In genomic region chr4:81082290-81082947, GRCm38 (mm10) we compare ENCODE assay signal across 22 mouse cellular contexts.
A peak's percentile ranks its signal among the peaks of the same experiment; 100 is the strongest.
DNase-seq lines count a peak whose midpoint lies in the region; ATAC-seq and TF ChIP-seq lines count a peak whose summit lies in the region.
"Had no signal": no experiment of that assay in that cellular context is flagged by ENCODE, and none has a peak within 500 bp of the region (broad histone marks: within the 10 kb centered on the region; RNA-seq: fewer than 3 reads in every experiment).

No protein-coding gene starts in this region.

- H3K4me2 ChIP-seq in hindbrain, embryonic 16.5 days (ENCODE audit: low read length) = no peak overlapping the region
- H3K4me2 ChIP-seq in neural tube, embryonic 14.5 days (ENCODE audit: low read depth, low read length) = no peak overlapping the region
- H3K4me2 ChIP-seq: forebrain, embryonic 12.5 days; heart, embryonic 15.5 days; limb, embryonic 15.5 days had no signal

- TF ChIP-seq CTCF in embryonic fibroblast, embryonic 13.5 days (IDR thresholded peaks at IDR 0.05; ENCODE audit: borderline replicate concordance, insufficient read depth, low read length) = no peak

- no peaks in the 10 kb centered on the region for H3K27me3 ChIP-seq in hindbrain, embryonic 16.5 days (replicated peaks; ENCODE audit: control insufficient read depth, insufficient read depth, low read length)
- H3K27me3 ChIP-seq in hindbrain, embryonic 10.5 days (ENCODE audit: insufficient read depth, poor library complexity, severe bottlenecking) = no peaks in the 10 kb centered on the region
- no peaks in the 10 kb centered on the region for H3K27me3 ChIP-seq in neural tube, embryonic 14.5 days (ENCODE audit: control insufficient read depth, insufficient read depth, low read length)
- H3K27me3 ChIP-seq: forebrain, embryonic 12.5 days; heart, embryonic 15.5 days; limb, embryonic 15.5 days had no signal

- no peaks in the 10 kb centered on the region for H3K4me1 ChIP-seq in hindbrain, embryonic 16.5 days (ENCODE audit: control insufficient read depth, insufficient read depth, low read depth, low read length)
- no peaks in the 10 kb centered on the region for H3K4me1 ChIP-seq in hindbrain, embryonic 10.5 days (replicated peaks)
- H3K4me1 ChIP-seq in embryonic fibroblast, embryonic 13.5 days (ENCODE audit: control insufficient read depth, insufficient read depth, low read length) = no peaks in the 10 kb centered on the region; the same call in 1 of the 2 replicates
- H3K4me1 ChIP-seq in neural tube, embryonic 14.5 days (ENCODE audit: control insufficient read depth, insufficient read depth, low read length) = no peaks in the 10 kb centered on the region
- H3K4me1 ChIP-seq: forebrain, embryonic 12.5 days; heart, embryonic 15.5 days; limb, embryonic 15.5 days; midbrain, embryonic 10.5 days had no signal

- H3K4me3 ChIP-seq in hindbrain, embryonic 16.5 days (ENCODE audit: low read length) = no peak overlapping the region
- H3K4me3 ChIP-seq in hindbrain, embryonic 10.5 days = no peak overlapping the region
- H3K4me3 ChIP-seq in embryonic fibroblast, embryonic 13.5 days (ENCODE audit: insufficient read depth, low read length) = no peak overlapping the region
- no peak overlapping the region for H3K4me3 ChIP-seq in neural tube, embryonic 14.5 days (ENCODE audit: low read depth, low read length)
- H3K4me3 ChIP-seq: erythroblast, embryonic 14.5 days; forebrain, embryonic 12.5 days; heart, embryonic 15.5 days; limb, embryonic 15.5 days; midbrain, embryonic 10.5 days had no signal

- no peak overlapping the region for H3K9ac ChIP-seq in hindbrain, embryonic 16.5 days (ENCODE audit: low read depth, low read length)
- H3K9ac ChIP-seq in neural tube, embryonic 14.5 days (replicated peaks; ENCODE audit: low read depth, low read length) = no peak overlapping the region
- H3K9ac ChIP-seq: forebrain, embryonic 12.5 days; heart, embryonic 15.5 days; limb, embryonic 15.5 days; liver, embryonic 14.5 days had no signal

- H3K27ac ChIP-seq in hindbrain, embryonic 16.5 days (ENCODE audit: low read depth, low read length) = no peak overlapping the region
- H3K27ac ChIP-seq in hindbrain, embryonic 10.5 days = no peak overlapping the region
- peak overlapping the region; percentile 21; the same call in 1 of the 2 replicates for H3K27ac ChIP-seq in embryonic fibroblast, embryonic 13.5 days (ENCODE audit: insufficient read depth, low read length)
- no peak overlapping the region for H3K27ac ChIP-seq in neural tube, embryonic 14.5 days (ENCODE audit: low read depth, low read length)
- H3K27ac ChIP-seq: forebrain, embryonic 12.5 days; heart, embryonic 15.5 days; limb, embryonic 15.5 days; liver, embryonic 14.5 days; midbrain, embryonic 10.5 days had no signal

- DNase-seq in hindbrain, embryonic 10.5 days (ENCODE audit: low spot score) = no peak
- peak; percentile 14 for DNase-seq in layer of hippocampus, adult 9-11 months
- DNase-seq in layer of hippocampus, postnatal 10 days (ENCODE audit: low spot score in 2 of 2) = no peak
- DNase-seq in ovary, postnatal 36 days (ENCODE audit: low spot score) = no peak
- DNase-seq in adrenal gland, adult 2 months = no peak
- DNase-seq: adrenal gland, postnatal 36 days; cerebellum, adult 9-11 months; gastrocnemius, postnatal 36 days; heart, postnatal 36 days; kidney, adult 8-10 months; kidney, postnatal 14 days; thymus, adult 2 months; thymus, postnatal 4 days had no signal

- no peak for TF ChIP-seq POLR2A in embryonic fibroblast, embryonic 13.5 days (IDR thresholded peaks at IDR 0.05; ENCODE audit: low read depth, low read length)

- peak; percentile 58 for ATAC-seq in hindbrain, embryonic 16.5 days
- peak; percentile 75 for ATAC-seq in neural tube, embryonic 14.5 days (ENCODE audit: low read depth)

- no peaks in the 10 kb centered on the region for H3K36me3 ChIP-seq in hindbrain, embryonic 16.5 days (ENCODE audit: control insufficient read depth, insufficient read depth, low read length)
- no peaks in the 10 kb centered on the region for H3K36me3 ChIP-seq in hindbrain, embryonic 10.5 days
- H3K36me3 ChIP-seq in neural tube, embryonic 14.5 days (ENCODE audit: control insufficient read depth, insufficient read depth, low read length) = no peaks in the 10 kb centered on the region
- H3K36me3 ChIP-seq: forebrain, embryonic 12.5 days; heart, embryonic 15.5 days; limb, embryonic 15.5 days; midbrain, embryonic 10.5 days had no signal

- H3K9me3 ChIP-seq in hindbrain, embryonic 16.5 days (ENCODE audit: control insufficient read depth, low read length) = no peaks in the 10 kb centered on the region
- no peaks in the 10 kb centered on the region for H3K9me3 ChIP-seq in hindbrain, embryonic 10.5 days
- H3K9me3 ChIP-seq in neural tube, embryonic 14.5 days (ENCODE audit: control insufficient read depth, low read length) = no peaks in the 10 kb centered on the region
- H3K9me3 ChIP-seq: forebrain, embryonic 12.5 days; heart, embryonic 15.5 days; limb, embryonic 15.5 days; midbrain, embryonic 10.5 days had no signal

- WGBS in hindbrain, embryonic 16.5 days = 61% methylated on average over 6 of the region's 6 CpGs
- WGBS in hindbrain, embryonic 10.5 days = 80% methylated on average over 6 of the region's 6 CpGs
- WGBS in neural tube, embryonic 14.5 days = 60% methylated on average over 6 of the region's 6 CpGs
